Mouse (Mus musculus): ENCODE measurements around the gene Ccdc7b. TPM values are rescaled to one million over a fixed set of nuclear protein-coding genes. Genes with fewer than 3 reads are reported as not detected.

Ccdc7b gene
- not detected in 2 replicates for polyA plus RNA-seq (2012; ENCODE audit: low replicate concordance)

GRCm38 (mm10) chr8:129066834-129067233, at the start of gene Ccdc7b:
Ccdc7b (plus strand) TSS chr8:129067134.

DNA sequence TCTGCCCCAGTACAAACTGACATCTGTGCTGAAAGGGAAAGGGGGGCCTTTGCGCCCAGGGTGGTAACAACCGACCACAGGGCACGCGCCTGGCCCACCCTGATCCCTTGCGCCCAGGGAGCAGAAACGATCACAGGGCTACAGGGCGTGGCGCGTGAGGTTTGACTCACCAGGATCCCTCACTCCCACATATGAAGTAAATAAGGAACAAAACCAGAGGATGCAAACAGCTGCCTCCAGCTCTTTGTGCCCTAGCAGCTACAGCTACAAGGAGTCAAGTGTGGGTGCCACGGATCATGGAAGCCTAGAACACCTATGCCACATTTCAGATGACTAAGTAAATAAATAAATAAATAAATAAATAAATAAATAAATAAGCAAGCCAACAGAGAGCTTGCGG, 1.5 kb upstream of the Ccdc7b start, which contains the start of gene Ccdc7a:
TSS of gene Ccdc7a (minus strand) at position 101 of the 400 bp plus-strand sequence.

GRCm38 (mm10) chr8:129131561-129131960, 64.6 kb downstream of the Ccdc7b start, which contains the start of gene Gm10999:
Gm10999 (minus strand) TSS chr8:129131661.

Other genes starting within 250 kb of the Ccdc7b start
- gene Ccdc7a, start 1.6 kb upstream of the Ccdc7b start, polyA plus RNA-seq (2012; ENCODE audit: low replicate concordance) = not detected in 2 replicates
- not detected in 2 replicates for gene Gm10999, start 64.5 kb downstream of the Ccdc7b start, polyA plus RNA-seq (2012; ENCODE audit: low replicate concordance)
- gene 2610044O15Rik8, start 167.3 kb downstream of the Ccdc7b start, polyA plus RNA-seq (2012; ENCODE audit: low replicate concordance) = 0.56 and 1.1 TPM in 2 replicates

Data from hematopoietic multipotent progenitor cell, adult 10-12 weeks (in vitro differentiated cells).